ENCODE assay signal across 1 mouse cellular context in the genomic region with DNA sequence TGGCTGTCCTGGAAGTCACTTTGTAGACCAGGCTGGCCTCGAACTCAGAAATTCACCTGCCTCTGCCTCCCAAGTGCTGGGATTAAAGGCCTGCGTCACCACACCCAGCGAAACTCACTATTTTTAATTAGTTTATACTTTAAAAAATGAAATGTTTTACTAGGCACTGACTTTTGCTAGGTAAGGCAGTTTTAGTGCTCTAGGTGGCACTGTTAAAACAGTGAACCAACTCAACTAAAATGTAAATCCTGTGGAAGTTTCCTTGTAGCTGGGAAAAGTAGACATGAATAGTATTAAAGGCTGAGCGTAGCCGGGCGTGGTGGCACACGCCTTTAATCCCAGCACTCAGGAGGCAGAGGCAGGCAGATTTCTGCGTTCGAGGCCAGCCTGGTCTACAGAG. TPM values are rescaled to one million over a fixed set of nuclear protein-coding genes. Genes with fewer than 3 reads are reported as not detected.
"Had no signal": no experiment of that assay in that cellular context is flagged by ENCODE, and none has a peak within 500 bp of the region (broad histone marks: within the 10 kb centered on the region; RNA-seq: fewer than 3 reads in every experiment).

No protein-coding gene starts in this region.

RNA-seq across cellular contexts. Expression of a gene that starts 41.4 kb away (rescaled TPM):
- total RNA-seq: monocyte, adult 5-6 weeks had no signal
